Mouse (Mus musculus) urinary bladder, postnatal 14 days (tissue): ENCODE measurements around the gene Khdrbs1.

Experiments used
- DNase-seq: peaks from one replicate; pipeline ENCODE4 v3.0.0; 2021; ENCODE audit warnings: low spot score

Khdrbs1 gene

DNA sequence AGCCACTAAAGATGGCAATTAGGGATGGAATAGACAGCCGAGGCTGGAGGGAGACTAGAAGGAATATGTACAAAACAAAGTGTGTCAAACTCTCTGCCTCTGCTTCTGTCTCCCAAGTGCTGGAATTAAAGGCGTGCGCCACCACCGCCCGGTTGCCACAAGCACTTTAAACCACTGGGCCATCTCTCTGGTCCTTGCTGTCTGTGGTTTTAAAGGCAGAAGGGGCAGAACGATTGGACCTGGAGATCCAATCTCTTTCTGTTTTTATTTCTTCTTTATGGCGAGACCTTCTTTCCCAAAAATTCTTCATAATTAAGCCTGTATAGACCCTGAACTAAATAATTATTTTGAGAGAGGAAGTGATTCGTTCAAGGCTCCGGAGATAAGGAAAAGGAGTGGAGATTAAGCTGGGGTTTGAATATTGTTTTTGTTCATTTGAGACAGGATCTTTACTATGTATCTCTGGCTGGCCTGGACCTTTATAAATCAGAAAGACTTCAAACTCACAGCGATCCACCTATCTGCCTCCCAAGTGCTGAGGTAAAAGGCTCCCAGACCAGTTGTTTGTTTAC, 69.1 kb downstream of the Khdrbs1 start:
- no peak for DNase-seq

DNA sequence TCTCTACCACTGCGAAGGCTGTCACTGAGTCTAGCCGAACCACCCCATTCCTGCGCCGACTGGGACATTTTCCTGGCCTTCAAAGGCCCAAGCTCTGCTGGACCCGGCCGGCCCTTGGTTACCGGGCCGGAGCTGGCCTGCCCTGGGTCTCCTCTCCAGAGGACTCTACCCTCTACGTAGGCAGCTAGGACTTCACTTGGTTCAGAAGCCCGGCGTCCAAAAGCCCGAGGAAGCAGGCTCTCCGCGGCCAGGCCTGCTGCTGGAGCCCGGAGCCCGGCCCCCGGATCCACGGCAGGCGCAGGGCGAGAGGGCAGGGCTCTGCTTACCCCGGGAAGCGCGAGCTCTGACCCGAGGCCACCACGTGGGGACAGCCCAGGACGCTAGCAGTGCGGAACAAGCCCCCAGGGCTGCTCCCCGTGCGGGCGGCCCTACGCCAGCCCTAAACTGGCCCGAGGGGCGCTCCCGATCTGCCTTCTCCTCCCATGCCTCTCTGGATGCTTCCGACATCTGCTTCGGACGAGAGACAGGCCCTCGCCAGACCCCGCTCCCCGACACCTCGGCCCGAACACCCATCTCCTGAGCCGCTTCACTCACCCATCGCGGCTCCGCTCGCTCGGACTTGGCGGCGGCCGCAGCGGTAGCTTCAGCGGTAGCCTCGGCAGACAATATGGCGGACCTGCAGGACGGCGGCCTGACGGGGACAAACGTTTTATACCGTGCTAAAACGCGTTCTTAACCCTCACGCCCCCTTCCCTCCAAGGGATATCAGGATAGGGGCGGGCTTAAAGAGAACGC, 69.8 kb downstream of the Khdrbs1 start, which contains the start of gene Kpna6:
Gene Kpna6 (minus strand): TSS at position 685 of the 795 bp plus-strand sequence.
- peak; percentile 89 for DNase-seq

DNA sequence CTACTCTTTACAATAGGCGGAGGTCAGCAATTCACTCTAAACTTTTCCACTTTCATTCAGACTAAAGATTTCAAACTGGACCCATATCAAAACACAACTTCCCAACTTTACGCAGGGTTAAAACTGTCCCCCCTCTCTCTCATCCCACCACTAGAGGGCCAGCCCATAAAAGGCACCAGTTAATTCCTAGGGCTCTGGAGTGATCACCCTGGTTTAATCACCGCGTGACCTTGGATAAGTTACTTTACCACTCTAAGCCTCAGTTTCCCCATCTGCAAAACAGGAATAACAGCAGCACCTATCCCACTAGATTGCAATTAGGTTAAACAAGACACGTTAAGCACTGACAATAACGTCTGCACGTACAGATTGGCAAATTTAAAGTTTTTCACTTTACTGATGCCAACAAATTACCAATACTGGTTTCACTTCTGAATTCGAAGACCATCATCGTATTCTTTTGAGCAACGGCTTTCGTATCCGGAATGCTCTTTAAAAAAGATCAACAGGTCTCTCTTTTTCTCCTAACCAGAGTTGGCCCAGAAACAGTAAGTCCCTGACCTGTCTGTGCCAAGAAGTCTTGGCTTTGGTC, 70.5 kb downstream of the Khdrbs1 start:
- DNase-seq: peak; percentile 57

DNA sequence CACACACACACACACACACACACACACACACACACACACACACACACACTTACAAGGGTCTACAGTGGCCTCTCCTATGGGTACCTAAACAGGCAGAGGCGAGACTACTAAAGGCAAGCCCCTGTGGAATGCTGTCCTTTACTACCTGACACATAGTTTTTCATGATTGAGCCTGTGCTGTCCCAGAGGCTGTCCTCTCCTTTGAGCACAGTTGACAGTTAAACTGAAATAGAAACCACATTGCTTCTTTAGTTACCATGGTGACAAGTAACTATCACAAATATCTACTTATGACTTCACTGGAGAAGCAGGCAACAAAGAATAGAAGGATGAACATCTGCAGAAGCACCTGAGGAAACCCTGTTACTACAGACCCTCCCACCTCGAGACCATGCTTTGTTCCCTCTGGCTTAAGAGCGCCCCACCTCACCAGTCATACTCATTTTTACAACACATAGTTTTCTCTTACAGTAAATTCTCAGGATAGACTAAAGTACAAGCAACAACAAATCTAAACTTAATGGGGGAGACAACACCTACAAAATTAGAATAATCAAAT, 79.8 kb downstream of the Khdrbs1 start:
- no peak for DNase-seq

DNA sequence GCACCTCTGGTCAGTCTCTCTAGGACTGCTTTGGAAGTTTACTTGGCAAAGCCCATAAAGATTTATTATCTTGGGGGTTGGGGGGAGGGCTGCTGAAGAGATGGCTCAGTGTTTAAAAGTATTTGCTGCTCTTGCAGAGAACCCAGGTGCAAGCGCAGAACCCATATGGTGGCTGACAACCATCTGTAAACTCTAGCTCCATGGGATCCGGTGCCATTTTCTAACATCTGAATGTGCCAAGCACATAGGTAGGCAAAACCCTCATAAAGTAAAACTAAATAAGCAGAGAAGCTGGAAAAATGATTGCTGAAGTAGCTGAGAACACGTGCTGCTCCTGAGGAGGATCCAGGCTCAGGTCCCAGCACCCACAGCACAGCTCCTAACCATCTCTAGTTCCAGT, 80.5 kb downstream of the Khdrbs1 start:
- no peak for DNase-seq

DNA sequence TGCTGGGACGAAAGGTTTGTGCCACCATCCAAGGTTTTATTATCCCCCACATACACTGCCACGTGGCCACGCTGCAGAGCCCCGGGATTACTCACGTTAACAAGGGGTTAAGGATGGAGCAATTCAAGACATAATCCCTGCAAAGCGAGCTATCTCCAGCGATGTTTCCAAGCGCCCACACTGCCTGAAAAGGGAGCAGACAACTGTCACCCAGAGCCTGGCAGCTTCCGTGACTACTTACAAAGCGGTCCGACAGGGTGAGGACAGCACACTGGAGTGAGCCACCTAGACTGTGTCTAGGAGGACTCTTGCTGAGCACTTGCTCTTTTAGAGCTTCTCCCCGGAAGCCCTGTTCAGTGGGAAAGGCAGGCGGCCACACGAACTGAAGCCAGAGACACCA, 87.3 kb downstream of the Khdrbs1 start:
- no peak for DNase-seq
